Mouse (Mus musculus): ENCODE measurements around the gene Defb29.

Defb29 gene

DNA sequence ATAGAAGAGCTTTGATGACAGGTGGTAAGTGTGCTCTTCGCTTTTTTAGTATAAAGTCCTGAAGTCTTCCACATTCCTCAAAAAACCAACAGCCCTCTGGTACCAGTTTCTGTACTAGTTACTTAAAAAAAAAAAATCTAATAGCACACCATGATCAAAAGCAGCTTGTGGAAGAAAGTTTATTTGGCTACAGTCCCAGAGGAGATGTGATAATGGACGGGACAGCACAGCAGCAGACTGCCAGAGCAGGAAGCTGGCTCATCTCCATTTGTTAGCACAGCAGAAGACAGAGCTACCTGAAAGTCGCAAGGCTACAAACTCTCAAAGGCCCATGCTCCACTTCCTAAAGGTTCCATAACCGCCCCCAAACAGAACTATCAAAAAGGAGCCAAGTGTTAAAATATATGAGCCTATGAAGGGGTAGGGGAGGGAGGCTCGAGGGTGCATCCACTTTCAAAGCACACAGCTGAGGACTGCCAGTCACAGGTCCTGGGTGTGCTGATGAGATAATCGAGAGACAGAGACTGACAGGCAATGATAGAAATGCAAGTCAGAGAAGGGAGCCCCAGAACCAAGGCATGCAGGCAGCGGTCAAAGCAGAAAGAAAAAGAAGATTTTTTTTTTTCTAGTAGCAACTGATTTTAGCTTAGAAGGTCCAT is 39.6 kb downstream of the Defb29 start:
- no peak for DNase-seq

DNA sequence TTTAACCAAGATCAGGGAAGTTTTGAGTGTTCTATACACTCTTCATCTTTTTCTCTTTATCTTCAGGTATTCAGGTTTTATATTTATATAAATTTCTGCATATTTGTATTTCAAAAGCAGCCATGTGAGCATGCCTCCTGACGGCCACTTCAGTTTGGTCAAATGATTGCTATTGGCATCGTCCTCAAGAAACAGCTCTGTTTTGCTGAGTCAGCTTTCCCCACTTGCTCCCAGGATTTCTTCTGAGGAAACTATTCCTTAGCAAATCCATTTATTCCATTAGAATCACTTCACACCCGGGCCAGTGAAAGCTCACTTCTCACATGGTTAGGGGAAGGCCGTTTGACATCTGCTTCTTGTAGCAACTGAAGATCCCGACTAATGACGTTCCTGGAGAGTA is 41.9 kb downstream of the Defb29 start:
- no peak for DNase-seq

DNA sequence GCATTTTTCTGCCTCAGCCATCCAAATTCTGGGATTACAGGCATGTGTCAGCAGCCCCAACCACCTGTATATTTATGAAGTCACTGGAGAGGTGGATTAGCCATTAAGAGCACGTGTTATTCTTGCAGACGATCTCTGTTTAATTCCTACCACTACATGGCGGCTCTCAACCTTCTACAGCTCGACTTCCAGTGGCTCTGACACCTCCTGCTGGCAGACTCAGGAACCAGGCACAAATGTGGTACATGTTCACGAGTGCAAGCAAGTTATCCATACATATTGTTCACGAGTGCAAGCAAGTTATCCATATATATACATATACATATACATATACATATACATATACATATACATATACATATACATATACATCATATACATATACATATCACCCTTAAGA is 46.7 kb downstream of the Defb29 start:
- DNase-seq, result no peak

DNA sequence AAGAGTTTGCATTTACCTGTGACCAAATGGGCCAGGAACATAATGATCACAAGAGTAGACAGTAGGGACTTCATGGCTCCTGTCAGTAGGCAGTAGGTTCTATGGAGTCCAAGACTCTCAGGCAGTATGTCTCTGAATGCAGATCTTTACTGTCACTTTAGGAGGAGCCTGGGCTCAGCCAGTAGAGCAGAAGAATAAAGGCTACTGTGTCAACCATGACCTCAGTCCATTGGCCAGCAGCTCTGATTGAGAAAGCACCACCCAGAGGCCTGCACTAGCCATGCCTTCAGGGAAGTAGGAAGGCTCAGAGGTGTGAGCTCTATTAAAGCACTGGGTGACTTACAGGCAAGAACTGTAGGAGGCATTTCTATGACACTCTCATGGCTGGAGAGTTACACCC is 49.9 kb downstream of the Defb29 start, which contains the start of gene Defb22:
Defb22 (minus strand) TSS at position 101 of the 400 bp plus-strand sequence.
- no peak for DNase-seq
